Mouse (Mus musculus) ovary, postnatal 36 days (tissue): ENCODE data around the gene Mdm2.

ENCODE experiments used
- DNase-seq: peaks from one replicate; pipeline ENCODE4 v3.0.0; 2022; ENCODE audit warnings: low spot score, mixed read lengths

Gene Mdm2

DNA sequence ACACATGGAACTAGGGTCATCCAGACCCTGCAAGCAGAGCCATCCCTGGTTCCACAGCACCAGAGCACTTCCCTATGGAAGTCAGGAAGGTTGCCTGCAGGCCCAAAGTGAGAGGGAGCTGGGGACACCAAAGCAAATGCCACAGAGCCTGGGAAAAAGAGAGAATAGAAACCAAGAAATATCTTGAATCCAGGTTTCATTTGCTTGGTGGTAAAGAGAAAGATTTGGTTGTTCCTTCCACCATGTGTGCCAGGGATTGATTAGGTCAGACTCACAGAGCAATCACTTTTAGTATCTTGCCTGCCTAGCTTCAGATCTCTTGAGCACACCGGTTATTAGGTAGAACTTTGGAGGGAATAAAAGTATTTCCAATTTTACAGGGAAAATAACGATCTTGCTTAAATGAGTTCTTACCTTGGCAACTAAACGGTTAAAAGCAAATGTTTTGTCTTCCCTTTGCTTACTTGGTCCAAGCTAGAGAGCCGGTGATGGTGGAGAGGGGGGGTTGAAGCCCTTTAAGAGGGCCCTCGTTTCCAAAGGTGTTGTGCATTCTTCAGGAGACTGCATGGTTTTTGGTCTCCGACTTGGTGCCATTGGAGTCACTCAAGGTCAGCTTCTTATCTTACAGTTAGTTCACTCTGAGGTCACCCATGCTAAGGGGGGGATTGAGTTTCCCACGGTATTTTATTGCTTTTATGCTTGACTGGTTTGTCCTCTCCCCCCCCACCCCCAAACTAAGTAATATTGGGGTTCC lies 54.5 kb downstream of the Mdm2 start:
- DNase-seq, result no peak

DNA sequence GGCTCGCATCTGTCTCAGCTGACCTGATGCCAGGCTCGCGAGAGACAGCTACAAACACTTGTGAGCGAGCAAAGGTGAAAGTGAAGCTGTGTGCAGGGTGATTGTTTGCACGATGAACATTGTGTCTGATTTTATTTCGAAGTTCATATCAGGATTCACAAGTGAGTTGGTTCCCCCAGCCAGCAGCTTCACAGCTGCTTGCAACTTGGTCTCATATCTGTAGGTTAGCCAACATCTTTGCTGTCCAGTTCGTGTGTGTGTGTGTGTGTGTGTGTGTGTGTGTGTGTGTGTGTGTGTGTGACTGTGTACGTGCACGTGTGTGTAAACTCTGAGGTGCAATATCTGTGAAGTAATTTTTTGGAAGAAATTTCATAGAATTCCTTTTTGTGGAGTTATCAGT lies 55.1 kb downstream of the Mdm2 start:
- no peak for DNase-seq

DNA sequence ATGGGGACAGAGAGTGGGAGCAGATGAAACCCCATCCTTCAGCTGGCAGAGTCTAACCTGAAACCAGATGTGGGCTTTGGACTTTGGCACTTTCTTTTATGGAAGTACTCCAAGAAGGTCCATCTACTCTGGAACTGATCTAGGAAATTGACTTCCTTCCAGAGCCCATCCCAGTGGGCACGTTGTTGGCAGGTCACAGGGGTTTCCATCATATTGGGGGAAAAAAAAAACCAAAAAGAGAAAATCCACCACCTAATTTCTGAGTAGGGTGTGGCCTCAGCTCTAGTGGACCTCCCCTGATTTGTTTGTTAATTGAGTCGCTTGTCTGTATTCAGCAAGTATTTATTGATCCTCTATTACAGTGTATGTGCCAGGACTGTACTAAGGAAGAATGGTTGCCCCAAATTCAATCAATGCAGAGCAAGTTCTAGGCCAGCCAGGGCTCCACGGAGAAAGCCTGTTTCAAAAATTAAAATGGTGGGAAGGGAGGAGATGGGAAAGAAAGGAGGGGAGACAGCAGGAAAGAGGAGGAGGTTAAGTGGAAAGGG lies 55.9 kb downstream of the Mdm2 start:
- no peak for DNase-seq

DNA sequence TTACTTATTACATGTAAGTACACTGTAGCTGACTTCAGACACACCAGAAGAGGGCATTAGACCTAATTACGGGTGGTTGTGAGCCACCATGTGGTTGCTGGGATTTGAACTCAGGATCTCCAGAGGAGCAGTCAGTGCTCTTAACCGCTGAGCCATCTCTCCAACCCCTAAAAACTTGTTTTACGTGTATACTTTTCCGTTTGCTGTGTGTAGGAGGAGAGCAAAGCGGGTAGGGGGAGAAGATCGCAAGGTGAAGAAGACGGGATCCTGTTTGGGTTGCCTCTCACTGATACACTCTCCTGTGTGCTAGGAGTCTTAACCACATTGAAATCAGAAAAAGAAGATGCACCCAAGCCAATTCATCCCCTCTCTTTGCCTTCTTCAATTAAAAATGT lies 56.8 kb downstream of the Mdm2 start:
- DNase-seq, result no peak

DNA sequence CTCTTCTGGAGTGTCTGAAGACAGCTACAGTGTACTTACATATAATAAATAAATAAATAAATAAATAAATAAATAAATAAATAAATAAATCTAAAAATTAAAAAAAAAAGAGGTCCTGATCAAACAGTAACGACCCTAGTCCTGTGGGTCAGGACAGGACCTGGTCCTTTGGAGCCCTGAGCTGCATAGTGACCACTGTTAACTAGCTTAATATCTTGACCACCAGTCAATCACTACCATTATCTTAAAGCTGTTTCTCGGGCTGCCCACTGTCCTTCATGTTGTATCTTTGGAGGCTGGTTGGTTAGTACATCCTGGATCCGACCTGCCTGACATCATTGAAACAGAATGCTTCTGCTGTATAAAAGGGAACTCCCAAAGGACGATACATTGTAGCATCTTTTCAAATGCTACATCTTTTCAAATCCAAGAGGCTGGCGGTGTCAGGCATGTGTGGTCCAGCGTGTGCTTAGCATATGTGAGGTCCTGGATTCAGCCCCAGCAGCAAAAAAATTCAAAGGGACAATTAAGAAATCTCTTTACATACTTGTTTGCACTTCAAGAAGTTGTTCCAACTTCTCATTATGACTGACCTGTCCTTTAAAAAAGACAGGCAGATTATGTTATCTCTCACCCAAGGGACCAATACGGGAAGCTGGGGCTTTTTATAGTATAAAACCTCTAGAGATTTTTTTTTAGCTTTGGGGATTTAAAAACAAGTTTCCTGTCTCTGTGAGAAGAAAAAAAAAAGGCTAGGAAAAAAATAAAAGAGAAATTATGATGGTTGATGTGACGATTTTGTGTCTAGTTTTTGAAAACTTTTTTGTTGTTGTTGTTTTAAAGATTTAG lies 57.4 kb downstream of the Mdm2 start:
- DNase-seq, result no peak

DNA sequence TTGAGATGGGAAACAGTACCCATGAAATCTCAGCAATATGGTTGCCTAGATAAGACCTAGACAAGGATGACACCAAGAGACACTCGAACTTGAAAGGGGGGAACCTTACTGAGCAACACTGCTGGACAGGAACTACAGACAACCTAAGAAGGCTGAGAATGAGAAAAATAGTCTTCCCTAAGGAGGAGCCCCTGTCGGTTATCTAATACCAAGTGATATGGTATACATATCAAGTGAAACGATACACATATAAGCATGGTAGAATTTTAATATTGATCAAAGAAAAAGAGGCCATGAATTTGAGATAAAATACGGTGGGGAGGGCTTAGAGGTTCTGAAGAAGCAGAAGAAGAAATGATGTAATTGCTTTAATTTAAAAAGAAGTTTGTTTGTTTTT lies 58.2 kb downstream of the Mdm2 start:
- DNase-seq, result no peak

DNA sequence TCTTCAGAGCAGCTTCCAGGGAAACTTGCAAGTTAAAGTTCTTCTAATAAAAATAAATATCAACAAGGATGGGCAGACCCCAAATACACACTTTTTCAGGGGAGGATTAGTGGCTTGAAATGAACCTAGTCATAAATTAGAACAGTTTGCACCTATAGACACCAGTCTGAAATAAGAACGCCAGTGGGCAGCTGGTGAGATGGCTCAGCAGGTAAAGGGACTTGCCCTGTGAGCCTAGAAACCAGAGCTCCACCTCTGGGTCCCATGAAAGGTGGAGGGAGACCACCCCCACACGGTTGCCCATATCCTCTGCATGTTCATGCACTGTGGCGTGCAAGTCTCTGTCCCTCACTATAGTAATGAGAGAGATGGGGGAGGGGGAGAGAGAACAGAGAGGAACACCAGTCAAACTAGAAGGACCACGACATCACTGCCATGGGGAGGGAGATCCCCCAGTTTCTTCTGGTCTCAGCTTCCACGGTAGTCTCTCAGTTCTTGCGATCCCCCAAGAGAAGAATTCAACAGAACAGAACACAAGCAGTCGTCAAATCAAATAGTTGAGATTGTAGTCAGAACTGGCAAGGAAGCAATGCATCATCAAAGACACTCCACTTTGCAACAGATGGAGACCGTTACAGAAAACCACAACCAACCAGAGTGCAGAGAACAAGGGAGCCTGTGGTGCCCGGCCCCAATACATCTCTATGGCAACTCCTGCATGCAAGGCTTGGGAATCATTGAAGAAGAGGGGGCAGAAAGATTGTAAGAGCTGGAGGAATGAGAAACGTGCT lies 58.8 kb downstream of the Mdm2 start:
- DNase-seq, result no peak

DNA sequence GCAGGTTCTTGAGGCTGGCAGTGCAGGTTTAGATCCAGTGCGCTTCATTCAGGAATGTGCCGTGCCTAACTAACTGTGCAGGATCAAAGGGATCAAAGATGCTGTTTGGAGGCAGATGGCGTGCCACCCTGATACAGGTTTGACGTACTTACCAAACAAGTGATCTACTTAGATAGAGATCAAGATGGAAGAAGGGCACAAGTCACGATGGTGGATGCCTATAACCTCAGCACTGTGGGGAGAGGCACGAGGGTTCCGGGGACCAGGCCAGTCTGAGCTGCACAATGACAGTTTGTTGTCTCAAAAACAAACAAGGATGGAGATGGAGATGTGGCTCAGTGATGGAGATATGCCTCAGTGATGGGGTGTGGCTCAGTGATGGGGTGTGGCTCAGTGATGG lies 59.8 kb downstream of the Mdm2 start:
- no peak for DNase-seq

DNA sequence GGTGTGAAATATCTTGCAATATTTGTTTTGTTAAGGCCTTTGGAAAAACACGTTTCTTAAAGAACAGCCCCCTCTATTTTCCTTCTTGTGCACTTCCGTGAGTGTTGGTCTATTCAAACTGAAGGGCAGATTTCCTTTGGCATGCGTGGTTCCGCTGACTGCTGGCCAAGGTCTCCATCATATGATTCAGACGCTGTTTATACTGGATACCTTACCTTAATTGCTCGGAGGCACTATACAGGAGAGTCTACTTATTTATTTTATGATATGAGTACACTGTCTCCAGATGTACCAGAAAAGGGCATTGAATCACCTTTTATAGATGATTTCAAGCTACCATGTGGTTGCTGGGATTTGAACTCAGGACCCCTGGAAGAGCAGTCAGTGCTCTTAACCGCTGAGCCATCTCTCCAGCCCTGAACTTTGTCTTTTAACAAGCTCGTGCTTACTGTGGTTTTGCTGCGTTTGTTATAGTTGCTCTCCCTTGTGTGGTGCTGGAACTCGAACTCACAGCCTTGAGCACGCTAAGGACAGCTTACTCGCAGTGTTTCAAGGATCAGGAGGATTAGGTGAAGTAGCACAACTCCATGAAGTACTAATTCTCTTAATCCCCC lies 60.4 kb downstream of the Mdm2 start:
- DNase-seq, result no peak

DNA sequence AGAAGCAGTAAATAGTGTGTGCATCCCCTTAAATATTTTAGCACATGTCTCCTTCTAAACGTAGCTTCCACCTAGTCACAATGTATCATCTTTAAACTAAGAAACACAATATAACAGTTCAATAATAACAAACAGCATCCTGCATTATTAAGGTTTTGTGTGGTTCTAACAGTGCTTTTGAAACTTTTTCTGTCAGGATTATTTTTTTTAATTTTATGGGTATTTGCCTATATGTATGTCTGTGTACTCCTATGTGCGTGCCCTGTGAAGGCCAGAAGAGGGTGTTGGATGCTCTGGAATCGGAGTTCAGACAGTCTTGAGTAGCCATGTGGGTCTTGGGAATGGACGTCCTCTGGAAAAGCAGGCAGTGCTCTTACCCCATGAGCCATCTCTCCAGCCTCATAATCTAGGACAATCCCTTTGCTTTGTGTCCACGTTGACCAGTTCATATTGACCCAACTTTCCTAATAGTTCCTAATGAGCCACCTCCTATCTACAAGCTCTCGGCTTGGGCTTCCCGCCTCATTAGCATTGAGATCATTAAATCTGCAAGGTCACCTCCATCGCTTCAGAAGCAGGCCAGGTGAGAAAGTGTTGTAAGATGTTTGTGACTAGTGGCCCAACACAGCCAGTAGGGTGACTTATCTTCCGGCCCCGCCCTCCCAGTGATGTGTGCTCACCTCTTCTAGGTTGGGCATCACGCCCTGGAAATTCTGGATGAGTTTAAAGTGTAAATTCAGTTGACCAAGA lies 61.1 kb downstream of the Mdm2 start:
- no peak for DNase-seq

DNA sequence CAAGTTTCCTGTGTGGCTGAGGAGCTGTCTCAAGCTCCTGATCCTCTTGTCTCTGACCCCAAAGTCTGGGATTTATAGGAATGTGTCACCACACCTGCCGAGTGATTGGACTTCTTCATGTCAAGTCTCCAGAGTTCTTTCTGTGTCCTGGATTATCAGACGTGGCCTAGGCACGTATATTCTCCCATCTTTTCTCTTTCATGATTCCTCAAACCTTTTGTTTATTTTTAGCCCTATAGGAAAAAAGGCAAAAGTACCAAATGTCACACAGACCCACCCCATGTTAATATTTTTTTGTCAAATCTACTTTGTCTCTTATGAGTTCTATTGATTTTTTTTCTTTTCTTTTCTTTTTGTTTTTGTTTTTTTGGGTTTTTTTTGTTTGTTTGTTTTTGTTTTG lies 61.9 kb downstream of the Mdm2 start:
- DNase-seq, result no peak

DNA sequence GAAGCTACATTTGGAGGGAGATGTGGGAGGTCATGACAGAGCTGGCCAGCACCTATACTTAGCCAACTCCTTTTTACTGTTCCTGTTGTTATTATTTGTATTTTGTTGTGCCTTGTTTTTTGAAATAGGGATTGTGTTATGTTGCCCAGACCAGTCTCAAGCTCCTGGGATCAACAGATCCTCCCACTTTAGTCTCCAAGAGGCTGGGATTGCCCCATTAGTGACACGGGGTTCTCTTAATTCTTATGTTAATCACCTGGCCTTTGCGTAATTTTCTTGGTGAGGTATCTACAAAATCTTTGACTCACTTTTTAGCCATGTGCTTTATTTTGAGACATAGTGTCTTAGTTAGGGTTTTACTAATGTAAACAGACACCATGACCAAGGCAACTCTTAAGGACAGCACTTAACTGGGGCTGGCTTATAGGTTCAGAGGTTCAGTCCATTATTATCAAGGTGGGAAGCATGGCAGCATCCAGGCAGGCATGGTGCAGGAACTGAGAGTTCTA lies 62.5 kb downstream of the Mdm2 start:
- no peak for DNase-seq

DNA sequence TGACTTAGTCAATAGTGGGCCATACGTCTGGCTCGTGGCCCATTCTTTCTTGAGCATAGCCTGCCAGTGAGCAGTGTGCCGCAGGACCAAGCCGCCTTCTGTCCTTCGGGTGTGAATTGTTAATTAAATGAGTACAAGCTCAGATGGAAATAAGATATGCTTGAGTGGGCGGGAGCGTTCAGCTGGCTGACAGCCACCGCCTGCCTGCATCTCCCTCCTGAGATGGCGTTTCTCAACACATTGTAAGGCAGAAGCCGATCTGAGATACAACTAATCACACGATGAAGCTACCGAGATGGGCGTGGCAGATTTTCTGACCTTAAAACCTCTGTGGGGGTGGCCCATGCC lies 63.4 kb downstream of the Mdm2 start:
- DNase-seq, result no peak

DNA sequence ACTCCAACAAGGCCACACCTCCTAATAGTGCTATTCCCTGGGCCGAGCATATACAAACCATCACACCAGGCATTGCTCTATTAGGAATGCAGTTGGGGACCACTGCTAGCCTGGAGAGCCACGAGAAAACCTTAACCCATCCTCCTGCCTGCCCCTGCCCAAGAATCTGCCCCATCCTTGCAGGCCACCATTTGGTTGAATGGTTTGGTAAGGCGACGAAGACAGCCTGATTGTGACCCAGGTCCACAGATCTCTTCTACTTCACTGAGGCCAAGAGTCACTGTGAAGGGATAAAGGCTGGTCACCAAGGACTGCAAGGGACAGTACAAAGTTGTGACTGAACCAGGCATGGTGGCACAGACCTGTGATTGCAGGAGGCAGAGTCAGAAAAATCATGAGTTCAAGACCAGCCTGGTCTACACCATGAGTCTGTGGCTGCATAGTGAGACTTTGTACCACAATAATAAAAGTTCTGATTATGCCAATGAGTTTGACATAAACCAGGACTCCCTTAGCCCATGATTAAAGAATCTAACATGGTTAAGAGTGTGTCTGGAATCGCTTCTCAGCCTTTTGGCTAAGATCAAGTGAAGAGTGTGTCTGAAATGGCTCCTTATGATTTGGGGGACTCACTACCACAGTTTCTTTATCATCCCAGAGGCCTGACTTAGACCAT lies 63.9 kb downstream of the Mdm2 start:
- DNase-seq, result no peak

DNA sequence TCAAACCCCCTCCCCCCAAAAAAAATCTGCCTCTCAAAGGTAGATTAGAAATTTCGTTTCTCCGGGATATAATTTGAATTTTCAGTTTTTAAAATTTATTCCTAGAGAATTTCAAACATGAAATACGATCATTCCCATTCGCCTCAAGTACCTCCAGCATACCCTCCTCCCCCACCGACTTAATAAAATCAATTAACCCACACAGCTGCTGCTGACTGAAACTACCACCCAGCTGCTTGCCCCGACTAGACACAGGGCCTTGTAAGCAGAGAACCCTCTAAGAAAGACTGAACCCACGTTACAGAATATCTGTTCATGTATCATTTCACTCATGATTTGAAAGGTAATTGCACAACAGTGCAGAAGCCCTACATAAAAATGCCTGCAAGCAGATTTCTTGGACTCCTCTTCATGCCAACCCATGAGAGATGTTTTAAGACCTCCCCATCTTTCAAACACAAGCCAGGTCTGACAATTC lies 65.0 kb downstream of the Mdm2 start:
- DNase-seq, result no peak

DNA sequence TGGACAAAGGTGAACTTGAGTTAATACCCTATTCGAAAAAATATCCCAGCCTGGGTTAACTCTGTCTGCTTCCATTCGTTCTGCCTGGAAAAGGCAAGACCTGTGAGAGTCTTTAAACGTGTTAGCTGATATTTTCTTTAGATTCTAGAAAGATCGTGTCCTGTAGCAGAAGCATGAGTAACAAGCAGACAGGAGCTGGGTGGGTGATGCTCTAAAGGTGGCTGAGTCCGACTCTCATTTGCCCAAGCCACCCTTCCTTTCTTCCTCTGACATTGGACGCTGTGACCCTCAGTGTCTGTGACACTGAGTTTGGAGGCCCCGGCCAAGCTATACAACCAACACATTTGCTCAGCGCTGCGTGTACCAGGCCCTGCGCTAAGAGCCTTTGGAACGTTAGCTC lies 65.7 kb downstream of the Mdm2 start:
- no peak for DNase-seq

DNA sequence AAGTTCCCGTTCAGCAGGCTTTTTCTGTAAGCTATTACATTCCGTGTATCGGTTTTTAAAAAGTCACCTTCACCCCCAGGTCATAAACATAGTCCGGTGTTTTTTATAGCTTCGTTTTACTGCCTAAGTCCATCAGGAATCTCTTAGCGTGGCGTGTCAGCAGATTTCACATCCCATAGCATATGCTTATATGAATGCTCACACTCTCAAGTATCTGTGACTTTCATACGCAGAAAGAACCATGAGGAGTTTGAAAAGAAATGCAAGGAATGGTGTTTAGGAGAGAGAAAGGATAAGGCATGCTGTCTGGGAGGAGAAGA lies 66.2 kb downstream of the Mdm2 start:
- DNase-seq, result no peak

DNA sequence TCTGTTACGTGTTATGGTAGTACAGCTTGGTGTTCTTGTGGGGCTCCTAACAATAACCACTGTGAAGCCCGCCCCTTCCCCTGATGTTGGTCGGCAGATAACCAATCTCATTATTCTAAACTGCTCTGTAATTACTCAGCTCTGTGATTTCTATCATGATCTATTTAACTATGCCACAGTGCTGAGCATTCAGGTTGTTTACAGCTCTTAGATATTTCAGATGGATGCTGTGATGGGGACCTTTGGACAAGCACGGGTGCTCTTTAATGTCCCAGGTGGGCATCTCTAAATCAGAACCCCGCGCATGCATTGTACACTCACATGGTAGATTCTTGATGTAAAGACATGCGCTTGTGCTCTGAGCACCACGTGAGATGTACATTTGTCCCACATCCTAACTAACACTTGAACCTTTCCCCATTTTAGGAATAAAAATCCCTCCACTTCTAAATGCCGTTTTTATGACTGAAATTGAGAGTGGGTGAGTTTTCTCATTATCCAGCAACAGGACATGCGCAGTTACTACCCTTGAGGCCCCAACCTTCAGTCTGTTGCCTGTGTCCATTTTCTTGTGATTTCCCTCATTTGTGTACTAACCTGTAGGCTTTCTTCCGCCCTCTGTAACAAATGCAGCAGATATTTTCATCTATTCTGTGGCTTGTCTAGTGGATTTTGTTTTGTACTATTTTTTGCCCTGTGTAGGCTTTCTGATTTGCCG lies 66.7 kb downstream of the Mdm2 start:
- DNase-seq, result no peak

DNA sequence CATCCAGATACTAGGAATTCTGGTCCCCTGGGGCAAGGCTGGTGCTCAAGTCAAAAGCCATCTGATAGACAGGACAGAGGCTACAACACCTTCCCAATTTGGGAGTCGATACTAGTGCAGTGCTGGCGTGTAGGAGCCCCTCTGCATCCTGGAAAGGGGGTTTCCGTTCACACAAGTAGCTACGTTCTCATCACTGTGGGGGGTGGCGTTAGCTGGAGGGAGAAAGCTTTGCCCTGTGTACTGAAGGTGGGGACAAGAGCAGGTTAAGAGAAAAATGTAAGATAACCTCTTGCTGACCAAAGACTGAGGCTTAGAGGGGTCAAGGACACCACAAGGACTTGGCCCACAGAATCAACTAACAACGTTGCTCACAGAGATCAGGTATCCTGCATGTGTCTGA lies 67.3 kb downstream of the Mdm2 start:
- DNase-seq, result no peak
